Comparison of ENCODE assay signal across 14 mouse cellular contexts in genomic region chr5:142413723-142414445, GRCm38 (mm10). TPM values are rescaled to one million over a fixed set of nuclear protein-coding genes. Genes with fewer than 3 reads are reported as not detected.
DNase-seq lines count a peak whose midpoint lies in the region; ATAC-seq and TF ChIP-seq lines count a peak whose summit lies in the region.
"Had no signal": no experiment of that assay in that cellular context is flagged by ENCODE, and none has a peak within 500 bp of the region (broad histone marks: within the 10 kb centered on the region; RNA-seq: fewer than 3 reads in every experiment).

No protein-coding gene starts in this region.

- ATAC-seq in heart, embryonic 15.5 days (replicated peaks; ENCODE audit: insufficient number of reproducible peaks, insufficient read depth, low FRiP score, low read depth), result no peak
- no peak for ATAC-seq in kidney, postnatal 0 days (replicated peaks; ENCODE audit: low FRiP score, low read depth)
- ATAC-seq in Patski, result peak; percentile 25
- ATAC-seq in embryonic facial prominence, embryonic 11.5 days (replicated peaks; ENCODE audit: insufficient number of reproducible peaks, low FRiP score, low TSS enrichment, low read depth), result no peak
- ATAC-seq: CD4-positive, CD25-positive, alpha-beta regulatory T cell, adult 4 months had no signal

- CTCF ChIA-PET in Patski (lab: Charles Lee), result interaction anchor here (1.1 to 1.4 kb wide), 2 partner anchors 11 to 31 kb away, joined by 4 read pairs; no protein-coding TSS in a partner anchor

- H3K27me3 ChIP-seq in heart, embryonic 15.5 days, result no peaks in the 10 kb centered on the region
- H3K27me3 ChIP-seq in kidney, postnatal 0 days (ENCODE audit: insufficient read depth, low read length), result no peaks in the 10 kb centered on the region
- H3K27me3 ChIP-seq in Patski, result no peaks in the 10 kb centered on the region
- no peaks in the 10 kb centered on the region for H3K27me3 ChIP-seq in embryonic facial prominence, embryonic 11.5 days (ENCODE audit: control insufficient read depth, insufficient read depth, low read length)

- POLR2A ChIA-PET in Patski (lab: Charles Lee), result interaction anchor here (0.7 kb wide), 1 partner anchor 9 kb away, joined by 3 read pairs; no protein-coding TSS in a partner anchor

- no peaks in the 10 kb centered on the region for H3K9me3 ChIP-seq in heart, embryonic 15.5 days (replicated peaks)
- H3K9me3 ChIP-seq in kidney, postnatal 0 days (replicated peaks; ENCODE audit: low read length), result no peaks in the 10 kb centered on the region
- H3K9me3 ChIP-seq in embryonic facial prominence, embryonic 11.5 days (replicated peaks; ENCODE audit: control insufficient read depth, low read length), result no peaks in the 10 kb centered on the region

- TF ChIP-seq CTCF in kidney, postnatal 0 days (IDR thresholded peaks at IDR 0.05; ENCODE audit: low read depth), result no peak
- TF ChIP-seq CTCF in Patski (IDR thresholded peaks at IDR 0.05), result no peak

- H3K4me1 ChIP-seq in heart, embryonic 15.5 days (replicated peaks), result peaks cover 56% of the 10 kb centered on the region
- H3K4me1 ChIP-seq in kidney, postnatal 0 days (replicated peaks; ENCODE audit: insufficient read depth, low read length), result peaks cover 39% of the 10 kb centered on the region
- peaks cover 6% of the 10 kb centered on the region for H3K4me1 ChIP-seq in embryonic facial prominence, embryonic 11.5 days (ENCODE audit: control insufficient read depth, insufficient read depth, low read length)

- H3K27ac ChIP-seq in heart, embryonic 15.5 days, result 0 out of 2 replicates have a peak overlapping the region, but pooled peaks have one; percentile 50
- H3K27ac ChIP-seq in kidney, postnatal 0 days, result peak overlapping the region; percentile 55
- no peak overlapping the region; the same call in 1 of the 2 replicates for H3K27ac ChIP-seq in embryonic facial prominence, embryonic 11.5 days (replicated peaks; ENCODE audit: low read depth, low read length)

- no peak overlapping the region for H3K4me2 ChIP-seq in heart, embryonic 15.5 days
- no peak overlapping the region for H3K4me2 ChIP-seq in kidney, postnatal 0 days (ENCODE audit: low read length)
- no peak overlapping the region for H3K4me2 ChIP-seq in embryonic facial prominence, embryonic 11.5 days (ENCODE audit: low read depth, low read length)

- no peak for DNase-seq in heart, postnatal 36 days
- no peak for DNase-seq in kidney, postnatal 0 days (ENCODE audit: low spot score)
- DNase-seq in kidney, adult 18-20 months, result no peak
- no peak for DNase-seq in Patski (ENCODE audit: low read depth, low spot score)
- DNase-seq in embryonic facial prominence, embryonic 11.5 days (ENCODE audit: low spot score), result peak; percentile 59
- DNase-seq in ovary, postnatal 36 days (ENCODE audit: low spot score), result no peak
- no peak for DNase-seq in cerebellum, adult 11-12 months
- DNase-seq: cerebellum, postnatal 36 days; heart, adult 11 months; liver; lung, adult 2 months; thymus, postnatal 36 days had no signal

- no peak overlapping the region for H3K4me3 ChIP-seq in heart, embryonic 15.5 days
- no peak overlapping the region for H3K4me3 ChIP-seq in kidney, postnatal 0 days (replicated peaks; ENCODE audit: low read depth, low read length)
- H3K4me3 ChIP-seq in embryonic facial prominence, embryonic 11.5 days (ENCODE audit: low read depth, low read length), result no peak overlapping the region

- in situ Hi-C loops in Patski (cut with MboI; ENCODE audit: low pct_unique_long_range_greater_than_20kb), result no loop called here

- intact Hi-C loops in heart, postnatal 36 days (cut with DNase I), result no loop called here

- H3K9ac ChIP-seq in heart, embryonic 15.5 days, result no peak overlapping the region
- no peak overlapping the region for H3K9ac ChIP-seq in kidney, postnatal 0 days (ENCODE audit: low read depth, low read length)
- H3K9ac ChIP-seq in embryonic facial prominence, embryonic 11.5 days (replicated peaks; ENCODE audit: low read length), result no peak overlapping the region

- 37% methylated on average over 9 of the region's 9 CpGs for WGBS in heart, embryonic 15.5 days
- WGBS in kidney, postnatal 0 days, result 48% methylated on average over 9 of the region's 9 CpGs
- 20% methylated on average over 9 of the region's 9 CpGs for WGBS in embryonic facial prominence, embryonic 11.5 days

- no peaks in the 10 kb centered on the region for H3K36me3 ChIP-seq in heart, embryonic 15.5 days
- no peaks in the 10 kb centered on the region for H3K36me3 ChIP-seq in kidney, postnatal 0 days (ENCODE audit: insufficient read depth, low read length)
- H3K36me3 ChIP-seq in embryonic facial prominence, embryonic 11.5 days (replicated peaks; ENCODE audit: control insufficient read depth, insufficient read depth, low read depth, low read length), result no peaks in the 10 kb centered on the region

RNA-seq across cellular contexts. Expression of gene Foxk1, which starts 12.6 kb away (rescaled TPM):
- polyA plus RNA-seq in heart, embryonic 15.5 days (2015; fragmentation: Nextera tagmentation; extraction: Ambion mirVana), result 3.1 and 4.2 TPM in 2 replicates
- 10 to 100 TPM; 15.7 to 15.8 TPM for total RNA-seq in heart, postnatal 36 days (2021)
- polyA plus RNA-seq in kidney, postnatal 0 days (2015; fragmentation: Nextera tagmentation; extraction: Ambion mirVana), result 5.6 and 5.8 TPM in 2 replicates
- 29.3 TPM for polyA plus RNA-seq in Patski (2021)
- polyA plus RNA-seq in embryonic facial prominence, embryonic 11.5 days (2014; fragmentation: Nextera tagmentation; extraction: Ambion mirVana), result 2.9 and 3.4 TPM in 2 replicates

RNA-seq across cellular contexts. Expression of gene Ap5z1, which starts 49.9 kb away (rescaled TPM):
- polyA plus RNA-seq in heart, embryonic 15.5 days (2015; fragmentation: Nextera tagmentation; extraction: Ambion mirVana), result 6.0 and 8.8 TPM in 2 replicates
- 1 to 10 TPM; 6.2 to 6.4 TPM for total RNA-seq in heart, postnatal 36 days (2021)
- polyA plus RNA-seq in kidney, postnatal 0 days (2015; fragmentation: Nextera tagmentation; extraction: Ambion mirVana), result 6.4 and 8.8 TPM in 2 replicates
- polyA plus RNA-seq in Patski (2021), result 30.6 TPM
- 5.5 and 8.0 TPM in 2 replicates for polyA plus RNA-seq in embryonic facial prominence, embryonic 11.5 days (2014; fragmentation: Nextera tagmentation; extraction: Ambion mirVana)
